Mouse (Mus musculus) thymus, adult 18-20 months (tissue): ENCODE data around the gene 1700028J19Rik.
"Not testable (repeated sequence)": the region's sequence is repeated elsewhere in the genome, so short reads cannot be mapped to it uniquely, and the experiment has no call there.

Experiments used
- DNase-seq, 2 experiments: peaks; one replicate each; pipeline ENCODE4 v3.0.0; 2022; ENCODE audit warnings: mixed read lengths in 2 of 2

1700028J19Rik gene

DNA sequence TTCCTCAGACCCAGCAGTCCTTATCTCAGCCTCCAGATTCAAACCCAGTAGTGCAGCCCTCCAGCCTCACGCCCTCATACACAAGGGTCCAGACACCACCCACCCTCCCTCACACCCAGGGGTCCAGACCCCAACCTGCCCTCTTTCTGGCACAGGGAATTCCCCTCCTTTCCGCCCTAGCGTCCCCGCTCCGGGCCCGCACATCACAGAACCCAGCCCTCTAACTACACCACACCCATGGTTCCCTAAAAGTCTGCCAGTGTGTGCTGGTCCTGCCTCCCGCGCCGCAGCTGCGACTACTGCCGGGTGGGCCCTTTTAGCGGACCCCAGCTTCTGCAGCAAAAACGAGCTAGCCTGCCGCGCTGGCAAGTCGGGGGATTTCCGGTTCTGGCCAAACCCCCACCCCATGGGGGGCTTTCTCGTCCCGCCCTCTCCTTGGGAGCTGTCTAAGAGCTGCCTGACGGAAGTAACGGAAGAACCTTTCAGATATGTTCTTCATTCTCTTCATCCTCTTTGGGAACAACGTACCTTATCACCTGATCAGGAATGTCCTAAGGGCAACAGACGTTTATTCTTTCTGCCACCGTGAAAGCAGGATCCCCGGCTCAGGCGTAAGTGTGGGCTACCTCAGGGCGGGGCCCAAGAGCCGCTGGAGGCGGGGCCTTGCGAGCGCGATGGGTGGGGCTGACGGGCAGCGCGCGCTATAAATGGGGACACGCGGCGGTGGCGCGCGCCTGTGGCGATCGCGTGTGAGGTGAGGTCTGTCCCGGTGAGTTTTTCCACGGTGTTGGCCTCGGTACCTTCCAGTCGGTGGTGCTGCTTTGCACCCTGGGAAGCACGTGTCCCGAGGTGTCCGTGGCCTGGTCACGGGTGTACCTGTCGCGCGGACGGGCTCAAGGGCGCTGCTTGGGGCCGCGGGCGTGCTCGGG lies at the start of gene 1700028J19Rik, which contains the start of gene 2410002F23Rik:
Gene 1700028J19Rik (minus strand): TSS at position 641 of the 929 bp plus-strand sequence.
Gene 2410002F23Rik (plus strand): TSS at position 668 of the 929 bp plus-strand sequence.
- DNase-seq: peak; percentile 84 to 85

DNA sequence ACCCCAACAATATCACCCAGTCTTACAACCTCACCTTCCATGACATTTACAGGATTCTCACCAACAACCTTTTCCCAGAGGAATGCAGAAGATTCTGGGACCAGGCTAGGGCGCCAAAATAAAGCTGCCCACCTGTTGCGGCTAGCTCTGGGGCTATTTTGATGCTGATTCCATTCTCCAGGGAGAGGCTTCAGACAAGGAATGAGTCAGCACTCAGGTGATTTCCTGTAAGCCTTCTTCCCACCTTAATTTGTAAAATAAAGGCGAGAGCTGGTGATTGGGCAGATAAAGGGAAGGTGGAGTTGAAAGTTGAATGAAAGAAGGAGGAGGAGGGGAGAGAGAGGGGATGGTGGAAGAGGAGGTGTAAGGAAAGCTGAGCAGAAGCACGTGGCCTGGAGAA lies 44.9 kb upstream of the 1700028J19Rik start:
- DNase-seq: no peak

- no peak for DNase-seq
These were observed 44.5 kb upstream of the 1700028J19Rik start for GRCm38 (mm10) chr7:44290986-44291385.

DNA sequence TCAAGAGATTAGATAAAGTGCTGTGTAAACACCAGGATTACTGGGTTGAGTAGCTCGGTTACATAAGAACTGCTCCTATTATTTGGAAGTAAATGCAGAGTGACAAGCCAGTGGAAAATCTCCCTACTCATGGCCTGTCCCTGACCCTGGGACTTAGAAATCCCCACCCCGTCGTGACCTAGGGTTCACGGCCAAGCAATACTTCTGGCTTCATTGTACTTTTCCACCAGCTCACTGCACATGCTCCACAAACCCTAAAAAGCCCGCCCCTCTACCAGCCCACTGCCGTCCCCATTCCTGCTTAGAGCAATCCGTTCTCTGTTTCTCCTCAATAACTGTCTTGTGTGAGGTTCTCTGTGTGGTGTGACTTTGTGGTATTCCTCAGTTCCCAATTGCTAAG lies 41.3 kb upstream of the 1700028J19Rik start:
- no peak for DNase-seq

DNA sequence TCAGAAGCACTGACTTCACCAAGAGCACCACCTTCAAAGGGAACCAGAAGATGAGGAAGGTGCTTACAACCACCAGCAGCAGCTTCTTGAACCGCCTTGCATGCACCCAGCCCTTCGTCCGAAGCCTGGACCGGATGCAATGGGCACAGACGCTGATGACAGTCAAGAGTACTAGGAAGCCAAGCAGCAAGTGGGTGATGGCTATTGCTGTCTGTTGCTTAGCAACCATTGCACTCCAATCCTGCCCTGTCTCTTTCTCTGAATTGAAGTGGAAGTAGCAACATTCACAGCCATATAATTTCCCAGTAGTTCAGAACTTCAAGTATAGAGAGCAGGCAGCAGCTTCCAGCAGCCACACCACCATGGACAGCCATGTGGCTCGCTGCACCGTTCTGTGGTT lies 35.1 kb upstream of the 1700028J19Rik start:
- DNase-seq: no peak

DNA sequence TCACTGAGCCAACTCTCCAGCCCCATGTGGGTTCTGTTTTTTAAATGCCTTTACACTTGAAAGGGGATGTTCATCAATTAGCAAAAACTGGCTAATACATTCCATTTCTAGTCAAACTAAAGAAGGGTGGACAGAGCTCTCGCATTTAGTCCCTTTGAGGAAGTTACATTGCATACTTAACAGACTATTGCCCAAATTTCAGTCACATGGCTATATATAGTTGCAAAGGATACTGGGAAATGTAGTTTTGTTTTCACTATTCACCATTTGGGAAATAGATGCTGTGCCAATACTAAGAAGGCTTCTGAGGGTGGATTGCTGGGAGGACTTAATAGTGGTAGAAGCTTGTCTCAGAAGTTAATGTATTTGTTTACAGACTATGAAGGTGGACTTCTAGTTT lies 34.5 kb upstream of the 1700028J19Rik start:
- no peak for DNase-seq

- DNase-seq: no peak
These were observed 30.7 kb upstream of the 1700028J19Rik start for GRCm38 (mm10) chr7:44277250-44277622.

DNA sequence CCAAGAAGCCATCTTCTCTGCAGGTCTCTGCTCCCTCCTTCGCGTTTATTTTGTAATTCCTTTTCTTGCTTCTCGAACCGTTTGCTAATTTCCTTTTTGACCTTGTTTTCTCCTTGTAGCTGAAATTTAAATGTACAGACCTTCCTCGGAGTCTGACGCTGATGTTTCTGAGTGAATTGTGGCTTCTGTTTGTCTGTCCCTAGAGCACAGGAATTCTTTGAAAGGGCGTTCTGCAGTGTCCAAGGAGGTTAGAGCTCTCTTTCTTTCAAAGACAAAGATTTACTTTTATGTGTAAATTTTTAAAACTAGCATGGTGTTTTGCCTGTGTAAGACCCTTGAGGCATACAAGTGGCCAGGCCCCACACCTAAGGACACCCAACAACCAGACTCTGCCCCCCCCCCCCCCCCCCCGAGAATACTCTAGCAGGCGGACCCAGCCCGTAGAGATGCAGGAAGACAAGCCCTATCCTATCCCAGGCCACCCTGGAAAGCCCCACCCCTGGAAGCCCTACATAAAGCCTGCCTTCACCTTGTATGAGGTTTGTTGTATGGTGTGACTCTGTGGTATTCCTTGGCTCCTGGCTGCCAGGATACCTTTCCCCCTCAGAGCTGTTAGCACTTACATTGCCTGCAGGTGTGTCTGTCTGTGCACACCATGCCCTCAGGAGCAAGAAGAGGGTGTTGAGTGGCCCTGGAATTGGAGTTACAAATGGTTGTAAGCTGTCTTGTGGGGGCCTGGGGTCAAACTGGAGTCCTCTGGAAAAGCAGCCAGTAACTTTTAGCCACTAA lies 30.2 kb upstream of the 1700028J19Rik start:
- no peak for DNase-seq

DNA sequence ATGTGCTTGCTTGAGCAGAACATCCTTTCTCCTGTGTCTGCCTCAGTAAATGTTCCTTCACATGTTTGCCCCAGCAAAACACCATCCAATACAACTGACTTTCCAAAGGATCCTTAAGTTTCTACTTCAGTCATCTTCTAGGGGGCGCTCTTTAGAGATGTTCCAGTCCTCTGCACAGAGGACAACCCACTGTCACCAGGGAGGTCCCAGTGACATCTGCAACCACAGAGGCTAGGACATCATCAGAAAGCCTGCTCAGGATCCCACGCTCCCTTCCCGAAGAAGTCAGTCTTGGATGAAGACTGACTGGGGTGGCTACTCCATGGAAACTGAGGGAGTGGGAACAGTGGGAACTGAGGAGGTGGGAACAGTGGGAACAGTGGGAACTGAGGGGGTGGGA lies 29.1 kb upstream of the 1700028J19Rik start:
- no peak for DNase-seq

DNA sequence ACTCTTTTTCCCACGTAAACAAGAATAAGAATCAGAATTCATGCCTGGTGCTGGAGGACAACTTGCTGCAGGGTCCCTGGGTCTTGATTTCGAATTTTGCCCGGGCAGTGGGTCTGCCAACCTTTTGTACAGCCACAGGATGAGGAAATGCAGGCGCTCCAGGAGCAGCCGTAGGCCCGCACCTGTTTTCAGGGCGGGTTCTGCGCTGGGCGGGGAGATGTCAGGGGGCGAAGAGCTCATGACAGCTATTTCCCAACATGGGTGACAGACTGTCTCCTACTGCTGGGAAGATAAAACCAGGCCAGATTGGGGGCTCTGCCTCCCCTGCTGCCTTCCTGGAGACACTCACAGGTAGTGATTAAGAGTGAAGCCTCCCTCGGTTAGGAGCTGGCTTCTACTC lies 27.6 kb upstream of the 1700028J19Rik start:
- DNase-seq: no peak

DNA sequence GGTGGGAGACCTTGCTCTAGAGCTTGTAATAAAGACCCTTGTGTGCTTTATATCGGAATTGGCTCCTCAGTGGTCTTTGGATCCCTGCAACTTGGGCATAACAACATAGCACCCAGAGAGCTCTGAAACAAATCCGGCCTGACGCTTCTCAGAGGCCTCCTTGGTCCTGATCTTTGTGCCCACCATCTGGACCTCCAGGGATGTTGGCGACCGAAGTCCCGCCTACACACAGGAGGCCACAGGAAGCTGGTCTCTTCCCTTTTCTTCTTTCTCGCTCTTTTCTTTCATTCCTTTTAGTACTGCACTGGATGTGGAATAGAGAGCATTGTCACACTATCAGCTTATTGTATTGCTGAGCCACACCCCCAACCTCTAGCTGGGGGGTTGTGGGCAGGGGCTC lies 27.0 kb upstream of the 1700028J19Rik start:
- no peak for DNase-seq

- no peak for DNase-seq
These were observed 26.1 kb upstream of the 1700028J19Rik start for GRCm38 (mm10) chr7:44272546-44272945.

- no peak for DNase-seq
These were observed 24.8 kb upstream of the 1700028J19Rik start for GRCm38 (mm10) chr7:44271309-44271708.

- no peak for DNase-seq
These were observed 22.9 kb upstream of the 1700028J19Rik start for GRCm38 (mm10) chr7:44269397-44269796.

DNA sequence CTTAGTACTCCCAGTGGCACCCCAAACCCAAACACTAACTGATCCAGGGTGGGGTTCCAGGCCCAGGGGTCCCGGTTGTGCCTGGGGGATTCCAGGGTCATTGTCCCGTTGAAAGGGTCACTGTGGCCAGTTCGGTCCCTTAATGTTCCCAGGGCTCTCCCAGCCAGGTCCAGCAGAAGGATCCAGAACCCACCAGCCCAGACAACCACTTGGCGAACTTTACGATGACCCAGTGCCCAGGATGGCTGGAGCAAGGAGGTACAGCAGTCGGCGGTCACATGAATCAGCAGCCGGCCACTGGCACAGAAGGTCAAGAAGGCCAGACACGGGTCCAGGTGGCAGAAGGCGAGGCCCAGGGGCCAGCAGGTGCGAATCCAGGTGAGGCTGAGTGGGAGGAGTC lies 21.6 kb upstream of the 1700028J19Rik start:
- DNase-seq: no peak

- DNase-seq: peak; percentile 75 to 81
These were observed 16.5 kb upstream of the 1700028J19Rik start for GRCm38 (mm10) chr7:44262791-44263643.

DNA sequence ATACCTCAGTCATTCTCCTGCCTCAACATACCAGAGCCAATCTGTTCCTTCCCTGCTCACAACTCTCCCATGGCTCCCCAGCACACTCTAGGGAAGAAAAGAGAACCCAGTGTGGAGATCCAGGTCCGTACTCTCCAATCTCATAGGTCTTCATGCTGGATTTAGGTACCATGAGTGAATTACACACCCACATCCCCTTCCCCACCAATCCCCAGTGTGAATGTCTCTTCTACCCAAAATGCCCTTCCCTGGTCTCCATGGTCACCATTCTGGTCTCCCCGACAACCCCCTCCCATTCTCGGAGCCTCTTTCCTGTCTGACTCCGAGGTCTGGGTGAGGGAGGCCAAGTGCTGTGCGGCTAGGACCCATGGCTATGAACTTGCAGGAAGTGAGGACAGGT lies 14.7 kb upstream of the 1700028J19Rik start, which contains the start of gene Gm15517:
Gene Gm15517 (plus strand): TSS at position 301 of the 400 bp plus-strand sequence.
- no peak for DNase-seq

- no peak for DNase-seq
These were observed 13.9 kb upstream of the 1700028J19Rik start for GRCm38 (mm10) chr7:44260410-44260809.

DNA sequence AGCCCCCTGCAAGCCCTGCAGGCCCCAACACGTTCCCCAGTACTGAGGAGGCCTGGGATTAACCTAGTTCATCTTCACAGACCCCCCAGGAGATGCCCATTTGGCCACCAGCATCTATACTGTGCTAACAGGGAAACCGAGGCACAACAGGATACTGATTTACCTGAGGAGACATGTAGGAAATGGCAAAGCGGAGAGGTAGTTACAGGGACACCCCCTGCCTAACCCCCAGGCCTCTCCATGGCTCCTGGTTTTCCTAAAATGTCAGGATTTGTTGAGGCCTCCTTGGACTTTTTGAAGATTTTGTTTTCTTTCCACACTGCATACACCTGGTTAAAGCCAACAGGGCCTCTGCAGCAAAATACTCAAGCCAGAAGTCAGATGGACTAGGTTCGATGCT lies 10.8 kb upstream of the 1700028J19Rik start, which contains the start of gene Acp4:
Gene Acp4 (minus strand): TSS at position 101 of the 400 bp plus-strand sequence.
- no peak for DNase-seq

- no peak for DNase-seq
These were observed 8.4 kb upstream of the 1700028J19Rik start for GRCm38 (mm10) chr7:44254930-44255329.

DNA sequence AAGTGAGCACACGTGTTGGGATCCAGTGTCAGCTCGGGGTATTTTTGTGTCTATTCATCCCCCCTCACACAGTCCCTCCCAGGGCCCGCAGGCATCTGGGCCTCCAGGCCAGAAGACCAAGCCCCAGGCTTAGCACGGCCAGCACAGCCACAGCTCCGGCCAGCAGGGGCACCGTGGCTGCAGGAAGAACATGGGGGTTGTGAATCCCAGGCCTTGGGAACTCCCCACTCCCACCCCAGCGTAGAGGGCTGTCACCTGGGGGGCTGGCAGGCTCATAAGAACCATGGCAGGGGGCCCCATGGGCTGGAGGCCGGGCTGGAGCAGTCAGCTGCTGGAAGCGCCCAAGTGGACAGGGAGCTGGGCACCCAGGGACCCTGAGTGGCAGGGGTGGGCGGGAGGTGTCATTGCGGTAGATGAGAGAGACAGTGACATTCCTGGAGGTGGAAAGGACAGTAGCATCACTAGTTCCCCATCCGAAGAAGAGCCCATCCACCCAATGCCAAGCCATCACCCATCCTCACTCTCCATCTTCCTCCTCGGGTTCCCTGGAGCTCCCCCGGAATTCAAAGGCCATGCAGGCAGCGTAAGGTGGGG lies 6.6 kb upstream of the 1700028J19Rik start:
- DNase-seq: no peak

- DNase-seq: not testable (repeated sequence)
These were observed 4.3 kb upstream of the 1700028J19Rik start for GRCm38 (mm10) chr7:44250732-44251275.
